Mouse (Mus musculus): ENCODE measurements around the gene Zmat5. TPM values are rescaled to one million over a fixed set of nuclear protein-coding genes. Genes with fewer than 3 reads are reported as not detected.

Gene Zmat5
- 52.4 and 98.8 TPM in 2 replicates for polyA plus RNA-seq (2012; ENCODE audit: low replicate concordance)

DNA sequence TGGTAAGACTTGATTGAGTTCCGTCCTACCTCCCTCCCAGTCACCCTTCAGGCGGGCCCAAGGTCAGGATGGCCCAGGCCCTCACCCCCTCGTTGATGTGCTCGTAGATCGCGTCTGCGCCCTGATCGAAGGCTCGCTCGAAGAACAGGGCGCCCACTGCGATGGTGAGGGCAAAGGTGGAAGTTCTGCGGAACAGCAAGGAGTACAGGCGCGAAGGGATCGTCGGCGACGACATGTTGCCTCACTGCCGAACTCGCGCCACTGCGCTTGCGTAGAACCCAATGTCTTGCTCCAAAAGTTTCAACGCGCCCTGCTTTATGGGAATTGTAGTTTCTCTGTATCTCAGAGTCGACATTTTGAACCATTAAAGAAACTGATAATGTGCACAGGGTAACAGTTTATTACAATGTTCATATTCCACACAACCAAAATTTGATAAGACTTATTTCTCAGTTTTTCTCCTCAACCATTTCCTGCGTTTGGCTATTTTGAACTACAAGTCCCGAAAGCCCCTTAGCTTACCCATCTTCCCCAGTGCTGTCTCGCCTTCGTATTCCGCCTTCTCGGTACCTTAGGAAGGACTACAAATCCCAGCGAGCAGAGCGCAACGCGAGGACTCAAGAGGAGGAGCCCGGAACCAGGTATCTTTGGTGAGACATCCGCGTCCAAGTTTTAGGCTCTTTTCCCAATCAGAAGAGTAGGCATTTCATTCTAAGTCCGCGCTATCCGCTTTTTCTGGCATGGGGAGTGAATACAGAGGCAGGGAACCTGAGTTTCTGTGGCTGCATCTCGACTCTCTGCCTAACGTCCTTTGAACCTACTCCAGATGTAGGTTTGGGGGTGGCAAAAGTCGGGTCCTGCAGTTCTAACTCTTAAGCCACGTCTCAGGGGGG lies at the start of gene Zmat5, which contains the start of gene Uqcr10:
TSS of gene Zmat5 (plus strand) at position 607 of the 893 bp plus-strand sequence.
TSS of gene Uqcr10 (minus strand) at position 271 of the 893 bp plus-strand sequence.

DNA sequence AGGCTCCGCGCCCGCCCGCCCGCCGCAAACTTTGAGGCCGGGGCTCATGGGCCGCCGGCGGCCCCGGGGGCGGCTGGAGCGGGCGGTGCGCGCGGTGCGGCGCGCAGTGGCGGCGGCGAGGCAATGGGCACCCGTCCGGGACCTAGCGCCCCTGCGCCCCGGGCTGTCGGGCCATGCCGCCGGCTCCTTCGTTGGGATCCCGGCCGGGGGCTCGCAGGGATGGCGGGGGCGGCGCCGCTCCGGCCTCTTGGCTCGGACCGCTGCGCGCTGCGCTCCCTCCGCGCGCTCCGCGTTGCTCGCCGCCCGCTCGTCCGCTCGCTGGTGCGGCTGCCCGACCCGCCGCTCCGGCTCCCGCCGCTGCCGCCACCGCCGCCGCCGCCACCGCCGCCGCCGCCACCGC lies 42.3 kb downstream of the Zmat5 start, which contains the start of gene Cabp7:
TSS of gene Cabp7 (minus strand) at position 46 of the 400 bp plus-strand sequence.

Other genes starting within 250 kb of the Zmat5 start
- 6.4 and 13.4 TPM in 2 replicates for gene Mtmr3, start 109.8 kb upstream of the Zmat5 start, polyA plus RNA-seq (2012; ENCODE audit: low replicate concordance)
- gene Gm11032, start 84.6 kb upstream of the Zmat5 start, polyA plus RNA-seq (2012; ENCODE audit: low replicate concordance), result not detected in 2 replicates
- 22.6 and 25.8 TPM in 2 replicates for gene Ascc2, start 66.9 kb upstream of the Zmat5 start, polyA plus RNA-seq (2012; ENCODE audit: low replicate concordance)
- 66.5 and 95.5 TPM in 2 replicates for gene Uqcr10, start 336 bp upstream of the Zmat5 start, polyA plus RNA-seq (2012; ENCODE audit: low replicate concordance)
- 0.13 TPM in 1 of 2 replicates, not detected in the other for gene Cabp7, start 42.1 kb downstream of the Zmat5 start, polyA plus RNA-seq (2012; ENCODE audit: low replicate concordance)
- 94.4 and 149 TPM in 2 replicates for gene Nf2, start 144.9 kb downstream of the Zmat5 start, polyA plus RNA-seq (2012; ENCODE audit: low replicate concordance)
- gene Nipsnap1, start 169.3 kb downstream of the Zmat5 start, polyA plus RNA-seq (2012; ENCODE audit: low replicate concordance), result 0.70 and 6.5 TPM in 2 replicates
- 1.8 and 5.6 TPM in 2 replicates for gene Thoc5, start 190.6 kb downstream of the Zmat5 start, polyA plus RNA-seq (2012; ENCODE audit: low replicate concordance)
- gene Nefh, start 243.4 kb downstream of the Zmat5 start, polyA plus RNA-seq (2012; ENCODE audit: low replicate concordance), result 1.9 and 2.2 TPM in 2 replicates